Mouse (Mus musculus): ENCODE data around the gene Nedd9. TPM values are rescaled to one million over a fixed set of nuclear protein-coding genes. Genes with fewer than 3 reads are reported as not detected.

The Nedd9 gene
- total RNA-seq, 1 experiment from 2014 or later: 7.3 TPM

- ATAC-seq (replicated peaks; ENCODE audit: low read depth, poor library complexity, severe bottlenecking): no peak
Observed at GRCm38 (mm10) chr13:41420376-41420775, 66.8 kb downstream of the Nedd9 start.

GRCm38 (mm10) chr13:41418198-41418869 is 68.8 kb downstream of the Nedd9 start:
- no peak for ATAC-seq (replicated peaks; ENCODE audit: low read depth, poor library complexity, severe bottlenecking)

- ATAC-seq (replicated peaks; ENCODE audit: low read depth, poor library complexity, severe bottlenecking): no peak
Observed at GRCm38 (mm10) chr13:41416065-41417016, 70.8 kb downstream of the Nedd9 start.

- no peak for ATAC-seq (replicated peaks; ENCODE audit: low read depth, poor library complexity, severe bottlenecking)
Observed at GRCm38 (mm10) chr13:41410191-41411074, 76.7 kb downstream of the Nedd9 start.

- no peak for ATAC-seq (replicated peaks; ENCODE audit: low read depth, poor library complexity, severe bottlenecking)
Observed at GRCm38 (mm10) chr13:41409291-41409690, 77.9 kb downstream of the Nedd9 start.

GRCm38 (mm10) chr13:41408374-41408952 is 78.7 kb downstream of the Nedd9 start:
- no peak for ATAC-seq (replicated peaks; ENCODE audit: low read depth, poor library complexity, severe bottlenecking)

- ATAC-seq (replicated peaks; ENCODE audit: low read depth, poor library complexity, severe bottlenecking): no peak
Observed at GRCm38 (mm10) chr13:41405009-41405408, 82.2 kb downstream of the Nedd9 start.

- no peak for ATAC-seq (replicated peaks; ENCODE audit: low read depth, poor library complexity, severe bottlenecking)
Observed at GRCm38 (mm10) chr13:41403838-41404237, 83.3 kb downstream of the Nedd9 start.

GRCm38 (mm10) chr13:41402441-41403003 is 84.6 kb downstream of the Nedd9 start:
- peak; percentile 90 for ATAC-seq (replicated peaks; ENCODE audit: low read depth, poor library complexity, severe bottlenecking)

- no peak for ATAC-seq (replicated peaks; ENCODE audit: low read depth, poor library complexity, severe bottlenecking)
Observed at GRCm38 (mm10) chr13:41401775-41402174, 85.4 kb downstream of the Nedd9 start.

GRCm38 (mm10) chr13:41400289-41400688 is 86.9 kb downstream of the Nedd9 start:
- no peak for ATAC-seq (replicated peaks; ENCODE audit: low read depth, poor library complexity, severe bottlenecking)

- ATAC-seq (replicated peaks; ENCODE audit: low read depth, poor library complexity, severe bottlenecking): no peak
Observed at GRCm38 (mm10) chr13:41392191-41392590, 95.0 kb downstream of the Nedd9 start.

GRCm38 (mm10) chr13:41390698-41391097 is 96.5 kb downstream of the Nedd9 start:
- no peak for ATAC-seq (replicated peaks; ENCODE audit: low read depth, poor library complexity, severe bottlenecking)

GRCm38 (mm10) chr13:41386581-41386980 is 100.6 kb downstream of the Nedd9 start:
- no peak for ATAC-seq (replicated peaks; ENCODE audit: low read depth, poor library complexity, severe bottlenecking)

GRCm38 (mm10) chr13:41384896-41385295 is 102.3 kb downstream of the Nedd9 start:
- ATAC-seq (replicated peaks; ENCODE audit: low read depth, poor library complexity, severe bottlenecking): no peak

- no peak for ATAC-seq (replicated peaks; ENCODE audit: low read depth, poor library complexity, severe bottlenecking)
Observed at GRCm38 (mm10) chr13:41382635-41383034, 104.5 kb downstream of the Nedd9 start.

GRCm38 (mm10) chr13:41381806-41382546 is 105.2 kb downstream of the Nedd9 start:
- peak; percentile 52 for ATAC-seq (replicated peaks; ENCODE audit: low read depth, poor library complexity, severe bottlenecking)

GRCm38 (mm10) chr13:41381041-41381805 is 105.9 kb downstream of the Nedd9 start:
- ATAC-seq (replicated peaks; ENCODE audit: low read depth, poor library complexity, severe bottlenecking): peak; percentile 74

Data from common myeloid progenitor, adult 5-6 weeks (primary cell).